Mouse (Mus musculus): Measurements from ENCODE around the gene Mprip.
"Not testable (repeated sequence)": the region's sequence is repeated elsewhere in the genome, so short reads cannot be mapped to it uniquely, and the experiment has no call there.

Gene Mprip

DNA sequence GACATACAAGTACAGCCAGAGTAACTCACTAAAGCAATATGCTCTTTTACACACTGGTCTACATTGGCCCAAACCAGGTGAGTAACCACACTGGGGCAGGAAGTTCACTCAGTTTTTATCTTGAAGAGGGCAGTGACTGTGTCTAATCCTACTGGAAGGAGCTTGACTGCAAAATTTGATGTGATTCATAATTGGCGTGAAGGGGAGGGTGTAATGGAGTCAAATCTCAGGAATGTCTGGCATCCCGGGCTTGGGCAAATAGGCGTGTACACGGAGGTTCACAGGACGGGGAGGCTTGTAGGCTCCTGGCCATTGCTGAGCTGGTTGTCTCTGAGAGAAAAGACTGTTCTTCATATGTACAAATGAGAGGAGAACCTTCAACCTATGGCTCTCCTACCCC is 5.8 kb upstream of the Mprip start:
- no peak for DNase-seq

DNA sequence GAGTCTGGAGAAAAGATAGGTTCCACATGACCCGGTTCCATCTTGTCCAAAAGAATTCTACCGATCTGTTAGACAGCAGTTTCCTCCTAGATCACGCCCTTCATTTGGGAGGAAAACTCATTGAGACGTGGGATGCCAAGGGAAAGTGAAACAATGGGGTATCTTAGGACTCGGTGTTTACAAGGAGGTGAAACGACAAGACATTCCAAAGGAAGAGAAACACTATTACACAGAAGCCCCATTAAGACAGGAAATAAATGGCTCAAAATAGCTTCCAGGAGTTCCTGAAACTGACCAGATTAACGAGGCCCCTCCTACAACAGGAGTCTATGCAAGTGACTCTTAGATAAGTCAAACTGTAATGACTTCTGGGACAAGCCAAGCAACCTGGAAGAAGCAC is 5.1 kb upstream of the Mprip start:
- DNase-seq, result no peak

GRCm38 (mm10) chr11:59661601-59662248 is 620 bp downstream of the Mprip start:
- DNase-seq, result peak in 1 of 2 experiments; percentile 48

- DNase-seq, result peak; percentile 96 to 98
Observed at GRCm38 (mm10) chr11:59662249-59662788, 1.2 kb downstream of the Mprip start.

DNA sequence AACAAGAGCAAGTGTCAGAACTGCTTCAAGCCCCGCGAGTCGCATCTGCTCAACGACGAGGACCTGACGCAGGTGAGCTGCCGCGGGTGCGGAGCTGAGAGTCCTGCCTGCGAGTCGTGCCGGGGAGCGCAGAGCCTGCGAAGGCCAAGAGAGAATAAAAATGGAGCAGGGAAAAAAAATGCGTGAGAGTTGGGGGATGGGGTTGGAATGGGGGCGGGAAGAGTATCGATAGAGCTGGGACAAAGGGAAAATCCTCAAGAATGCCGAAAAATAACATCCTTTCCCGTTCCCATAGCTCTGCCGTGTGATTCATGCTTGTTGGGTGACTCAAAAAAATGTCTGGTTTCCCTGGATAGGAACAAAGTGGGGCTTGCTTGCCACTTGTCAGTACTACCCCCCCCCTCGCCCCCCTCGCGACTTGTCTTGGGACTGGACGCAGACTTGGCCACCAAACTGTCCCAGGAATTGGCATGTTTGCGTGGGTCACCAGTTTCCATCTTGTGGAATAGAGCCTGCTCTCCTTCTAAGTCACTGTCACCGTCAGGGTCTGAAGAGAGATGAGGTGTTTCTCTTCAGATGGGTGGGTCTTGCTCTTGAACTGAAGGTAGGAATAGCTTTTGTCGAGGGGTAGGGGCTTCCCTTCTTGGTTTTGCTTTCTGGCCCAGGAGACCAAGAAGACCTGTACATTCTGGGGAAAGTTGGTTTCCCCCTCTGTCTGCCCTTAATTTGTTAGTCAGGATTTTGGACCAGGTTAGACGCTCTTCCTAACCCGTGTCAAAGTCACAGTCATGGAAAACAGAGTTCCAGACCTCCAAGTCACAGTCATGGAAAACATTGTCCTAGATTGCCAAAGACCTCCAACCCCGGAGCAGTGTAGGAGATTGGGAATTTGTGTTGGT is 2.0 kb downstream of the Mprip start:
- DNase-seq, result peak in 1 of 2 experiments; percentile 62

DNA sequence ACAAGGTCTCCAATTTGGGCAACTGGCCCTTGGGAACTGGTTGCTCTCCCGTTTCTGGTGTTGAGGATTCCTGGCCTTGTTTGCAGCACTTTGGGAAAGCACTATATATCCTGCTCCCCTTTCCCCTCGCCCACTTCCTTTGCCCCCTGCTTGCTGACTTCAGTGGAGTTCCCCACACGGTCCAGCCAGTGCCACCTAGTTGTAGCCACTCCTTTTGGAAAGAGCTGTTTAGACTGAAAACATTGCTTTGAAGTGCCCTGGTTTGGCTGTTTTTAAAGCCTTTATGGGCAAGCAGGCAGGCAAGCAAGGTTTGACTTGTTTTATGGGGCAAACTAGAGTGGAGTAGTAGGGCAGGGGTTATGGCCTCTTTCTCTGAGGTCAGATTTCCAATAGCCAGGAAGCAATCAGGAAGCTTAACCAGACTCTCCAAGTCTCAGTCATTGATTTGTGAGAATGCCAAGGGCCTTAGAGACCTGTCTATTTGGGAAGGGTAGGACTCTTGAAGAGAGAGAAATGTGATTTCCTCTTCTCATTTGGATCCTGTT is 2.7 kb downstream of the Mprip start:
- DNase-seq, result no peak

GRCm38 (mm10) chr11:59664818-59665217 is 3.7 kb downstream of the Mprip start:
- DNase-seq, result peak; percentile 68 to 78

- DNase-seq, result no peak
Observed at GRCm38 (mm10) chr11:59671049-59671693, 10.1 kb downstream of the Mprip start.

DNA sequence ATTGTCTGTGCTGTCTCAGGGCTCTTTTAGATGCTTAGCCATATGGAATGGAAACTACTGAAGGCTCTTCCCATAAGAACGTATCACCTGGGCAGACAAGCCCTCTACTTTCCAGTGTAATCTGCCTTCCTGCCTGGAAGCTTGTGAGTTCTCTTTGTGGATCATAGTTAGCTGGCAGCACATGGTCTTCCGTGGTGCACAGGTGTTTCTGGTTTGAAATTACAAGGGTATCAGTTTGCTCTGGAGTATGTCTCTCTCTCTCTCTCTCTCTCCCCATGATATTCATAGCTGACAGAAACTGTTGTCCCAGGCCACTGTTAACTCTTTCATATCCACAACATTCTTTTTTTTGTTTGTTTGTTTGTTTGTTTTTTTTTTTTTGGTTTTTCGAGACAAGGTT is 12.9 kb downstream of the Mprip start:
- no peak for DNase-seq

DNA sequence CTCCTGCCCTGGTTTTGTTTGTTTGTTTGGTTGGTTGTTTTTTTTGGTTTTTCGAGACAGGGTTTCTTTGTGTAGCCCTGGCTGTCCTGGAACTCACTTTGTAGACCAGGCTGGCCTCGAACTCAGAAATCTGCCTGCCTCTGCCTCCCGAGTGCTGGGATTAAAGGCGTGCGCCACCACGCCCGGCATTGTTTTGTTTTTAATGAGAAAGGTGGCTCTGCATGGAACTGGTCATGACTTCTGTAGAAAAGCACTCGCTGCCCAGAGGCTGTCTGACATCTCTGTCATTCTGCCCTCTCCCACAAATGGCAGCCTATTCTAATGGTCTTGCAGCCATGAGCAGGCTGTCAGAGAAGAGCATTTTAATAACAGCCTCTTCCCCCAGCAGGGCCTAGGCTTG is 13.6 kb downstream of the Mprip start:
- not testable (repeated sequence) for DNase-seq

GRCm38 (mm10) chr11:59677767-59678166 is 16.7 kb downstream of the Mprip start:
- no peak for DNase-seq

GRCm38 (mm10) chr11:59678693-59679092 is 17.6 kb downstream of the Mprip start:
- no peak for DNase-seq

GRCm38 (mm10) chr11:59680111-59680510 is 19.0 kb downstream of the Mprip start:
- no peak for DNase-seq

GRCm38 (mm10) chr11:59684956-59685355 is 23.9 kb downstream of the Mprip start:
- peak in 1 of 2 experiments; percentile 5 for DNase-seq

GRCm38 (mm10) chr11:59694533-59694932 is 33.4 kb downstream of the Mprip start:
- peak; percentile 45 to 69 for DNase-seq

GRCm38 (mm10) chr11:59695550-59695949 is 34.4 kb downstream of the Mprip start:
- DNase-seq, result no peak

- DNase-seq, result no peak
Observed at GRCm38 (mm10) chr11:59697572-59697971, 36.5 kb downstream of the Mprip start.

GRCm38 (mm10) chr11:59700787-59701186 is 39.7 kb downstream of the Mprip start:
- DNase-seq, result no peak

- DNase-seq, result peak in 1 of 2 experiments; percentile 60
Observed at GRCm38 (mm10) chr11:59705113-59705512, 44.0 kb downstream of the Mprip start.

DNA sequence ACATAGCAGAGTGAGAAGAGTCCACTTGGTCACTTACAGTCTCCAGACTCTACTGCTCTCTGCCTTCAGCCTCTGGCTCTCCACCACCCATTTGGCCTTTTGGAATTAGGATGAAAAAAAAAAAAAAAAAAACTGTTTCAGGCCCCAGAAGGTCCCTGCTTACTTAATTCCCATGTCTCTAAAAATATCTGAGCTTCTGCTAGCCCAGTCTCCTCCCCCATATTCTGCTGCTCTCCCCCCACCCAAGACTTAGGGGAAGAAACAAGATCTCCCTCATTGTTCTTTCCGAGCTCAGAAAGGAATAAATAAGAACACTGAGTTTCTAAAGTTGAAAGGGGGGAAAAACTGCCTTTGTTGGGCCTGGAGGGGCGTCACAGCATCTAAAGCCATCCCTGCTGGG is 46.4 kb downstream of the Mprip start:
- DNase-seq, result no peak

GRCm38 (mm10) chr11:59707931-59708611 is 47.0 kb downstream of the Mprip start:
- DNase-seq, result peak; percentile 68 to 69

- DNase-seq, result peak; percentile 17 to 33
Observed at GRCm38 (mm10) chr11:59715424-59715840, 54.3 kb downstream of the Mprip start.

Measured in cerebellum, postnatal 25 days (tissue).